In genomic region chr17:32386659-32387432, GRCm38 (mm10) we compare ENCODE assay signal across 10 mouse cellular contexts. TPM values are rescaled to one million over a fixed set of nuclear protein-coding genes. Genes with fewer than 3 reads are reported as not detected.
DNase-seq lines count a peak whose midpoint lies in the region; ATAC-seq and TF ChIP-seq lines count a peak whose summit lies in the region.
"Had no signal": no experiment of that assay in that cellular context is flagged by ENCODE, and none has a peak within 500 bp of the region (broad histone marks: within the 10 kb centered on the region; RNA-seq: fewer than 3 reads in every experiment).

No protein-coding gene starts in this region.

- TF ChIP-seq POLR2A in heart, adult 2 months (IDR thresholded peaks at IDR 0.05; ENCODE audit: insufficient read depth, low read depth, low read length) = no peak
- TF ChIP-seq POLR2A in embryonic fibroblast, embryonic 13.5 days (IDR thresholded peaks at IDR 0.05; ENCODE audit: low read depth, low read length) = no peak
- TF ChIP-seq POLR2A in lung, adult 2 months (IDR thresholded peaks at IDR 0.05; ENCODE audit: borderline replicate concordance, extremely low read depth, low read depth, low read length) = no peak

- ATAC-seq in heart, embryonic 11.5 days (replicated peaks; ENCODE audit: insufficient number of reproducible peaks, low FRiP score, low TSS enrichment) = no peak
- peak; percentile 33 for ATAC-seq in CD4-positive, CD25-positive, alpha-beta regulatory T cell, adult 4 months

- H3K4me1 ChIP-seq in heart, adult 2 months (ENCODE audit: control insufficient read depth, insufficient read depth, low read length) = peaks cover 7% of the 10 kb centered on the region
- peaks cover 20% of the 10 kb centered on the region for H3K4me1 ChIP-seq in heart, embryonic 11.5 days (ENCODE audit: control insufficient read depth, insufficient read depth, low read length)
- no peaks in the 10 kb centered on the region for H3K4me1 ChIP-seq in embryonic fibroblast, embryonic 13.5 days (ENCODE audit: control insufficient read depth, insufficient read depth, low read length)
- no peaks in the 10 kb centered on the region; the same call in none of the 2 replicates for H3K4me1 ChIP-seq in lung, adult 2 months (ENCODE audit: control insufficient read depth, insufficient read depth, low read length)

- WGBS in heart, adult 2 months = 76% methylated on average over 9 of the region's 9 CpGs
- WGBS in heart, embryonic 11.5 days (ENCODE audit: insufficient replicate concordance) = 66% methylated on average over 9 of the region's 9 CpGs
- WGBS in lung, adult 2 months = 68% methylated on average over 9 of the region's 9 CpGs

- H3K4me3 ChIP-seq in heart, adult 2 months = no peak overlapping the region
- no peak overlapping the region for H3K4me3 ChIP-seq in heart, embryonic 11.5 days (ENCODE audit: low read depth, low read length)
- H3K4me3 ChIP-seq in embryonic fibroblast, embryonic 13.5 days (ENCODE audit: insufficient read depth, low read length) = no peak overlapping the region
- H3K4me3 ChIP-seq in lung, adult 2 months (replicated peaks; ENCODE audit: extremely low read depth, low read depth, low read length) = no peak overlapping the region

- no peaks in the 10 kb centered on the region for H3K36me3 ChIP-seq in heart, adult 2 months (ENCODE audit: control insufficient read depth, insufficient read depth, low read length)
- no peaks in the 10 kb centered on the region for H3K36me3 ChIP-seq in heart, embryonic 11.5 days (ENCODE audit: control insufficient read depth, insufficient read depth, low read length)

- no peak overlapping the region for H3K9ac ChIP-seq in heart, adult 2 months (ENCODE audit: low read depth, low read length)
- H3K9ac ChIP-seq in heart, embryonic 11.5 days (ENCODE audit: low read depth, low read length) = no peak overlapping the region
- H3K9ac ChIP-seq: embryonic facial prominence, embryonic 15.5 days; limb, embryonic 12.5 days had no signal

- H3K27me3 ChIP-seq in heart, adult 2 months (ENCODE audit: control insufficient read depth, insufficient read depth, low read length) = no peaks in the 10 kb centered on the region
- H3K27me3 ChIP-seq in heart, embryonic 11.5 days (ENCODE audit: control insufficient read depth, insufficient read depth, low read length) = peaks cover 5% of the 10 kb centered on the region

- no peak overlapping the region for H3K4me2 ChIP-seq in heart, embryonic 11.5 days

- H3K79me2 ChIP-seq in heart, adult 2 months (replicated peaks; ENCODE audit: control insufficient read depth, insufficient read depth, low read length) = no peaks in the 10 kb centered on the region

- H3K27ac ChIP-seq in heart, adult 2 months = no peak overlapping the region
- H3K27ac ChIP-seq in heart, embryonic 11.5 days (ENCODE audit: low read depth, low read length) = no peak overlapping the region
- no peak overlapping the region for H3K27ac ChIP-seq in embryonic fibroblast, embryonic 13.5 days (ENCODE audit: insufficient read depth, low read length)
- H3K27ac ChIP-seq: embryonic facial prominence, embryonic 15.5 days; limb, embryonic 12.5 days had no signal

- intact Hi-C loops in heart, adult 2 months (cut with DNase I) = loop anchor here (1.0 to 5.0 kb wide), 3 partner anchors 22 to 107 kb away; partner anchors contain the start of gene Akap8l

- H3K9me3 ChIP-seq in heart, embryonic 11.5 days (replicated peaks; ENCODE audit: control insufficient read depth, low read length) = no peaks in the 10 kb centered on the region
- H3K9me3 ChIP-seq: embryonic facial prominence, embryonic 15.5 days; limb, embryonic 12.5 days had no signal

- no peak for TF ChIP-seq EP300 in heart, adult 2 months (IDR thresholded peaks at IDR 0.05; ENCODE audit: insufficient read depth, low read depth, low read length)

- TF ChIP-seq CTCF in heart, adult 2 months (IDR thresholded peaks at IDR 0.05) = peak; percentile 79
- TF ChIP-seq CTCF in embryonic fibroblast, embryonic 13.5 days (IDR thresholded peaks at IDR 0.05; ENCODE audit: borderline replicate concordance, insufficient read depth, low read length) = peak; percentile 52; the same call in 1 of the 2 replicates
- peak; percentile 61 for TF ChIP-seq CTCF in lung, adult 2 months (IDR thresholded peaks at IDR 0.05; ENCODE audit: insufficient read depth, low read length)

- DNase-seq in heart, adult 2 months = peak in 1 of 2 experiments; percentile 34
- peak; percentile 20 for DNase-seq in 3134 (ENCODE audit: extremely low read depth, insufficient read length, low spot score)
- DNase-seq in lung, adult 2 months = peak; percentile 42
- peak; percentile 28 for DNase-seq in telencephalon, adult 2 months (ENCODE audit: low read depth, low spot score)
- no peak for DNase-seq in cerebellum, adult 8-10 months

RNA-seq across cellular contexts. Expression of gene Wiz, which starts 2.4 kb away (rescaled TPM):
- total RNA-seq in heart, adult 2 months (2021) = 10 to 100 TPM; 16.0 to 16.6 TPM
- polyA plus RNA-seq in heart, adult 2 months (2012; rRNA removed) = 17.2 and 17.4 TPM in 2 replicates
- 16.2 and 17.6 TPM in 2 replicates for polyA plus RNA-seq in heart, embryonic 11.5 days (2014; fragmentation: Nextera tagmentation; extraction: Ambion mirVana)
- polyA plus RNA-seq in CD4-positive, CD25-positive, alpha-beta regulatory T cell, adult 4 months (2017; shearing (Covaris generic)) = 10 to 100 TPM; 11.0 to 14.0 TPM
- 24.4 and 26.1 TPM in 2 replicates for polyA plus RNA-seq in embryonic fibroblast, embryonic 13.5 days (2011; ENCODE audit: insufficient read length, low read depth, missing spikeins)
- 40.0 and 42.0 TPM in 2 replicates for polyA plus RNA-seq in lung, adult 2 months (2012; rRNA removed)

RNA-seq across cellular contexts. Expression of gene Rasal3, which starts 16.5 kb away (rescaled TPM):
- under 1 TPM; 0.70 to 0.98 TPM for total RNA-seq in heart, adult 2 months (2021)
- polyA plus RNA-seq in heart, adult 2 months (2012; rRNA removed) = 1.1 and 4.2 TPM in 2 replicates
- polyA plus RNA-seq in heart, embryonic 11.5 days (2014; fragmentation: Nextera tagmentation; extraction: Ambion mirVana) = 0.94 and 1.3 TPM in 2 replicates
- polyA plus RNA-seq in CD4-positive, CD25-positive, alpha-beta regulatory T cell, adult 4 months (2017; shearing (Covaris generic)) = 100 to 1,000 TPM in 1 of 2 experiments, 10 to 100 TPM in 1; 91.5 to 117 TPM
- not detected in 2 replicates for polyA plus RNA-seq in embryonic fibroblast, embryonic 13.5 days (2011; ENCODE audit: insufficient read length, low read depth, missing spikeins)
- 13.3 and 17.4 TPM in 2 replicates for polyA plus RNA-seq in lung, adult 2 months (2012; rRNA removed)

RNA-seq across cellular contexts. Expression of gene Akap8l, which starts 36.4 kb away (rescaled TPM):
- 10 to 100 TPM; 50.3 to 51.2 TPM for total RNA-seq in heart, adult 2 months (2021)
- 55.1 and 67.3 TPM in 2 replicates for polyA plus RNA-seq in heart, adult 2 months (2012; rRNA removed)
- polyA plus RNA-seq in heart, embryonic 11.5 days (2014; fragmentation: Nextera tagmentation; extraction: Ambion mirVana) = 59.0 and 63.8 TPM in 2 replicates
- polyA plus RNA-seq in CD4-positive, CD25-positive, alpha-beta regulatory T cell, adult 4 months (2017; shearing (Covaris generic)) = 10 to 100 TPM; 58.1 to 59.3 TPM
- polyA plus RNA-seq in embryonic fibroblast, embryonic 13.5 days (2011; ENCODE audit: insufficient read length, low read depth, missing spikeins) = 28.0 and 32.7 TPM in 2 replicates
- polyA plus RNA-seq in lung, adult 2 months (2012; rRNA removed) = 137 and 149 TPM in 2 replicates

RNA-seq across cellular contexts. Expression of gene Pglyrp2, which starts 37.1 kb away (rescaled TPM):
- under 1 TPM in 1 of 2 experiments, not detected in 1; 0.09 TPM for total RNA-seq in heart, adult 2 months (2021)
- polyA plus RNA-seq in heart, adult 2 months (2012; rRNA removed) = 0.35 and 0.86 TPM in 2 replicates
- polyA plus RNA-seq in heart, embryonic 11.5 days (2014; fragmentation: Nextera tagmentation; extraction: Ambion mirVana) = 0.34 TPM in 1 of 2 replicates, not detected in the other
- polyA plus RNA-seq in CD4-positive, CD25-positive, alpha-beta regulatory T cell, adult 4 months (2017; shearing (Covaris generic)) = 100 to 1,000 TPM in 1 of 2 experiments, 10 to 100 TPM in 1; 86.6 to 132 TPM
- not detected in 2 replicates for polyA plus RNA-seq in embryonic fibroblast, embryonic 13.5 days (2011; ENCODE audit: insufficient read length, low read depth, missing spikeins)
- polyA plus RNA-seq in lung, adult 2 months (2012; rRNA removed) = 3.6 and 3.9 TPM in 2 replicates
- polyA plus RNA-seq: limb, embryonic 12.5 days had no signal
